Mouse (Mus musculus): ENCODE measurements around the gene Xndc1. TPM values are rescaled to one million over a fixed set of nuclear protein-coding genes. Genes with fewer than 3 reads are reported as not detected.

Xndc1 gene
- total and polyA plus RNA-seq, 2 experiments from 2014 or later, result 14.6 to 18.0 TPM

DNA sequence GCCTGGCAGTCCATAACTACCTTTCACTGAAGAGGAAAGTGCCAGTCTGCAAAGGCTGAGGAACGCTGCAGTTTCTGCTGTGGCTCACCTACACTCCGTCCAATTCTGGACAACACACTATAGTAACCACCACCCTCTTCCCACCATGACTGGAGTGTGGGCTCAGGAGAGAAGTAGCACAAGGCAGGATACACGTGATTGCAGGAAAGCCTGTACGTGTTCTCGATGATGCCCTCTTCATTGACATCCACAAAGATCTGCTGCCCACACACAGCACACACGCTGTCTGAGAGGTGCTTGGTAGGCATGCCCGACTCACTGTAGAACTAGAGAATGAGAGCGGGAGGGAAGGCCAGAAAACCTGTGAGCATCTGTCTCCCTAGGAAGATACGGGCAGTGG, 41.5 kb upstream of the Xndc1 start:
- Histone ChIP-seq H3K9ac (replicated peaks; ENCODE audit: low read length, poor library complexity, severe bottlenecking) (no peak overlapping the region), H3K27ac (ENCODE audit: low read depth, low read length) (no peak overlapping the region), H3K36me3 (ENCODE audit: insufficient read depth, low read length) (peaks cover 44% of the 10 kb centered on the region), H3K4me1 (ENCODE audit: insufficient read depth, low read length) (no peaks in the 10 kb centered on the region), H3K4me2 (ENCODE audit: low read depth, low read length, poor library complexity, severe bottlenecking) (no peak overlapping the region), H3K4me3 (ENCODE audit: low read depth, low read length) (no peak overlapping the region), H3K9me3 (ENCODE audit: low read length) (no peaks in the 10 kb centered on the region), H3K27me3 (ENCODE audit: insufficient read depth, low read length) (no peaks in the 10 kb centered on the region)
- TF ChIP-seq CTCF (IDR thresholded peaks at IDR 0.05), result no peak
- ATAC-seq (ENCODE audit: low FRiP score), result no peak
- WGBS, result 96% methylated on average over 9 of the region's 9 CpGs
- DNase-seq (ENCODE audit: low spot score), result no peak

DNA sequence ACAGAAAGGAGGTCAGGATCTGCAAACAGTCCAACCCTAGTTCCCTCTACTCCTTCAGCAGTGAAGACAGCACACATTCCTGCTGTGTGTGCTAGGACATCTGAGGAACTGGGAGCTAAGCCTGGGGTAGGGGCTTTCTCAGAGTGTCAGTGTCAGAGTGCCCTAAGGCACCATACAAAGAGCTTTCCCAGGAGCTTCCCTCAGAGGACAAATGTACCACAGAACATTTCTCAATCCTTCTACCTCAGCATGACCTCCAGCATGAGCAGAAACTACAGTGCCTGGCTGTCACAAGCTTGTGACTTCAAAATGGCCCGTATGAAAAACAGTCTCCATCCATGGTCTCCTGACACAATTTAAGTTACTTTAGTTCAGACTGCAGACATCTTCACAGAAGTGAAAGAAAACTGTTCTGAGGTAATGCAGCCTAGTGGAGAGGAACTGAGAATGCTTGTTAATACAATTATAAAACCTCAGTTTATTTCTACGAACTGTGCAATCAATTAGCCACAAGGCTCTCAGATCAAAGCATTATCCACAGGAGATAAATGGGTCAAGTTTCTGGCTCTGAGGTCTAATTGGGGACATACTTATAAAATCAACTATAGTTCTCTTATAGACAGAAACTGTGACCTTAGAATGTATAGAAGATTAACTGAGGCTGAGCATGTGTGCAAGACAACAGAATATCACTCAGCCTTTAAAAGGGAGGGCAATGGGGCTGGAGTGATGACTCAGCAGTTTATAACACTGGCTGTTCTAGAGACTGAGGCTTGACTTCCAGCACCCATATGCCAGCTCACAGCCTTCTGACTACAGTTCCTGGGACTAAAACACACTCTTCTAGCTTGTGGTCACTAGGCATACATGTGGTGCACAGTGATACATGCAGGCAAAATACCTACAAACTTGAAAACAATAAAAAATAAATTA, 39.9 kb upstream of the Xndc1 start:
- Histone ChIP-seq H3K27ac (ENCODE audit: low read depth, low read length) (no peak overlapping the region), H3K36me3 (ENCODE audit: insufficient read depth, low read length) (peaks cover 48% of the 10 kb centered on the region), H3K4me2 (ENCODE audit: low read depth, low read length, poor library complexity, severe bottlenecking) (no peak overlapping the region), H3K9me3 (ENCODE audit: low read length) (no peaks in the 10 kb centered on the region), H3K4me3 (ENCODE audit: low read depth, low read length) (no peak overlapping the region), H3K4me1 (ENCODE audit: insufficient read depth, low read length) (no peaks in the 10 kb centered on the region), H3K9ac (replicated peaks; ENCODE audit: low read length, poor library complexity, severe bottlenecking) (no peak overlapping the region), H3K27me3 (ENCODE audit: insufficient read depth, low read length) (no peaks in the 10 kb centered on the region)
- WGBS, result 84% methylated on average over 2 of the region's 2 CpGs
- no peak for DNase-seq (ENCODE audit: low spot score)
- no peak for TF ChIP-seq CTCF (IDR thresholded peaks at IDR 0.05)
- no peak for ATAC-seq (ENCODE audit: low FRiP score)

DNA sequence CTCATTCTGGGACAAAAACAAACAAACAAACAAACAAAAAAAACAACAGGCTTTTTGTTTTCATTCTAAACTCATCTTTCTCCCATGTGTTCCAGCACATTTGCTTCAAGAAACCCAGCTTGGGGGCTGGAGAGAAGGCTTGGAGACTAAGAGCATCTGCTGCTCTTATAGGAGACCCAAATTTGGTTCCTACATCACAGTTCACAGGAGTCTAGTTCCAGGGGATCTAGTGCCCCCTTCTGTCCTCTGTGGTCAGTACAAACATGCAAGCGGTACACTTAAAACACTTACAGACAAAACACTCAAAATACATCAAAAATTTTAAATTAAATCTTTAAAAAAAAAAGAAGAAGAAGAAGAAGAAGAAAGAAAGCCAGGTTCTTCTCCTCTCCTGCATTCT, 30.4 kb upstream of the Xndc1 start:
- Histone ChIP-seq H3K27me3 (ENCODE audit: insufficient read depth, low read length) (no peaks in the 10 kb centered on the region), H3K36me3 (ENCODE audit: insufficient read depth, low read length) (peaks cover 66% of the 10 kb centered on the region)

DNA sequence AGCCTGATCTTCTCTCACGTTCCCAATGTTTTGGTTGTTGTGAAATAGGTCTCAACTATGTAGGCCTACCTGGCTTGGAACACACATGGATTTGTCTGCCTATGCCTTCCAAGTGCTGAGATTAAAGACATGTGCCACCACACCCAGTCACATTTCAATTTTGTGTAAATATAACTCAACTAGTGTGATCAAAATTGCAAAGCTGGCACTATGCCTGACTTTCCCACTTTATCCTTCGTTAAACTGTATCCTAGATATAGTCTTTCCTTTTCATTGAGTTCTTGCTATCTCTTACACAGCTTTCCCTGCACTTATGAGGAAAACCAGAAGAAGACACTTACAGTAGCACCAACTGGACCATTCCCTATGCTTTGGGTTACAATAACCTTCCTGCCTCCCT, 29.8 kb upstream of the Xndc1 start:
- H3K4me1 ChIP-seq (ENCODE audit: insufficient read depth, low read length), result no peaks in the 10 kb centered on the region
- H3K27me3 ChIP-seq (ENCODE audit: insufficient read depth, low read length), result no peaks in the 10 kb centered on the region
- DNase-seq (ENCODE audit: low spot score) (no peak), ATAC-seq (ENCODE audit: low FRiP score) (no peak)
- H3K27ac ChIP-seq (ENCODE audit: low read depth, low read length), result no peak overlapping the region
- WGBS, result 99% methylated on average over 2 of the region's 2 CpGs
- no peak overlapping the region for H3K4me2 ChIP-seq (ENCODE audit: low read depth, low read length, poor library complexity, severe bottlenecking)
- no peaks in the 10 kb centered on the region for H3K9me3 ChIP-seq (ENCODE audit: low read length)
- H3K36me3 ChIP-seq (ENCODE audit: insufficient read depth, low read length), result peaks cover 64% of the 10 kb centered on the region
- TF ChIP-seq CTCF (IDR thresholded peaks at IDR 0.05), result no peak
- H3K4me3 ChIP-seq (ENCODE audit: low read depth, low read length), result no peak overlapping the region
- H3K9ac ChIP-seq (replicated peaks; ENCODE audit: low read length, poor library complexity, severe bottlenecking), result no peak overlapping the region

More for the DNA sequence above, 30.4 kb upstream of the Xndc1 start:
- Histone ChIP-seq H3K4me3 (ENCODE audit: low read depth, low read length) (no peak overlapping the region), H3K27ac (ENCODE audit: low read depth, low read length) (no peak overlapping the region), H3K4me1 (ENCODE audit: insufficient read depth, low read length) (no peaks in the 10 kb centered on the region), H3K9ac (replicated peaks; ENCODE audit: low read length, poor library complexity, severe bottlenecking) (no peak overlapping the region), H3K4me2 (ENCODE audit: low read depth, low read length, poor library complexity, severe bottlenecking) (no peak overlapping the region), H3K9me3 (ENCODE audit: low read length) (no peaks in the 10 kb centered on the region)
- no peak for DNase-seq (ENCODE audit: low spot score)
- TF ChIP-seq CTCF (IDR thresholded peaks at IDR 0.05), result peak; percentile 33; the same call in 1 of the 2 replicates
- ATAC-seq (ENCODE audit: low FRiP score), result no peak
- WGBS, result 87% methylated on average over 1 of the region's 1 CpGs

DNA sequence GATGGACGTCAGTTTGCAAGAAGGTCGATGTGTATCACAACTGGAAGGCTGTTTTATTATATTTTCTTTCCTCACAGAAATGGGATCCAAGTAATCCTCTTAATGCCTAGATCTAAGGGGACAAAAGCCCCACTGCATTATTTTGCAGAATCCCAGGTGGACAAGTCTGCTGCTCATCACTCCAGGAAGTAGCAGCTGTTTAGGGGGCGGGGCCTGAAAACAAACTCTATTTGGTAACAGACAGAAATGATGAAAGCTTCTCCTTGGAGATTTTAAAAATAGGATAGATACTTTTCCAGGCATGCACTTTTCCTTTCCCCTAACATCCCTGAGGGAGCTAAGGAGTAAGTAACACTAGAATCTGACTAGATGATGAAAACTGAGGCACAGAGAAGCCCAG, 28.0 kb upstream of the Xndc1 start:
- Histone ChIP-seq H3K27ac (ENCODE audit: low read depth, low read length) (no peak overlapping the region), H3K4me3 (ENCODE audit: low read depth, low read length) (no peak overlapping the region), H3K4me2 (ENCODE audit: low read depth, low read length, poor library complexity, severe bottlenecking) (no peak overlapping the region), H3K27me3 (ENCODE audit: insufficient read depth, low read length) (no peaks in the 10 kb centered on the region), H3K9me3 (ENCODE audit: low read length) (no peaks in the 10 kb centered on the region), H3K4me1 (ENCODE audit: insufficient read depth, low read length) (no peaks in the 10 kb centered on the region), H3K36me3 (ENCODE audit: insufficient read depth, low read length) (peaks cover 49% of the 10 kb centered on the region), H3K9ac (replicated peaks; ENCODE audit: low read length, poor library complexity, severe bottlenecking) (no peak overlapping the region)
- no peak for DNase-seq (ENCODE audit: low spot score)
- WGBS, result 89% methylated on average over 3 of the region's 3 CpGs
- TF ChIP-seq CTCF (IDR thresholded peaks at IDR 0.05), result no peak
- ATAC-seq (ENCODE audit: low FRiP score), result no peak

DNA sequence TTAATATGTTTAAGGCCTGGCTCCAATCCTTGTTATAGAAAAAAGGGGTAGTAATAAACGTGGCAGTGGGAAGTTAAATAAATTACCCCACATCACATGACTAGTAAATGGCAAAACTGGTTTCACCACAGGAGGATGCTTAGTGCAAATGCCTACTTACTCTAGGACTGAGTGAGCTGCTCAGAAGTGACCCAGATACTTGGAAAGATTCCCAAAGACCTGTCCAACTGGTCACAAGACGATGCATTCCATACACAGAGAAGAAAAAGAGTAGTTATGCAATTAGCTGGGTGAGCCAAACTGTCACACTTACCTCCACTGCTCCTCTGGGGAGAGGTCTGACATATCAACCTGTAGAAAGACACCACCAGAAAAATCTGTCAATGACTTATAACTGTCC, 23.0 kb upstream of the Xndc1 start:
- Histone ChIP-seq H3K4me3 (ENCODE audit: low read depth, low read length) (no peak overlapping the region), H3K36me3 (ENCODE audit: insufficient read depth, low read length) (peaks cover 20% of the 10 kb centered on the region), H3K9me3 (ENCODE audit: low read length) (no peaks in the 10 kb centered on the region), H3K4me2 (ENCODE audit: low read depth, low read length, poor library complexity, severe bottlenecking) (no peak overlapping the region), H3K9ac (replicated peaks; ENCODE audit: low read length, poor library complexity, severe bottlenecking) (no peak overlapping the region), H3K27me3 (ENCODE audit: insufficient read depth, low read length) (no peaks in the 10 kb centered on the region), H3K27ac (ENCODE audit: low read depth, low read length) (no peak overlapping the region), H3K4me1 (ENCODE audit: insufficient read depth, low read length) (no peaks in the 10 kb centered on the region)
- DNase-seq (ENCODE audit: low spot score) (no peak), ATAC-seq (ENCODE audit: low FRiP score) (no peak)
- WGBS, result 89% methylated on average over 2 of the region's 2 CpGs
- TF ChIP-seq CTCF (IDR thresholded peaks at IDR 0.05), result no peak

Data from midbrain, postnatal 0 days (tissue).